Mouse (Mus musculus) hindbrain, postnatal 0 days (tissue): ENCODE data around the gene Mill1. TPM values are rescaled to one million over a fixed set of nuclear protein-coding genes. Genes with fewer than 3 reads are reported as not detected.

ENCODE experiments used
- ATAC-seq: fragments of 200-750 bp; cut with Nextera tagmentation; 2 replicates; pipeline ENCODE4 v1.8.0; 2017; ENCODE audit warnings: mild to moderate bottlenecking, moderate TSS enrichment, moderate library complexity
- DNase-seq: peaks from one replicate; pipeline ENCODE4 v3.0.0-alpha.2; 2015; ENCODE audit warnings: low spot score
- H3K27ac ChIP-seq: fragments of 300-500 bp; sonication (generic); 2 replicates; pipeline ENCODE4 v1.5.1; 2014; ENCODE audit warnings: mild to moderate bottlenecking
- H3K27me3 ChIP-seq: fragments of 300-500 bp; sonication (generic); 2 replicates; pipeline ENCODE4 v1.6.1; 2014; ENCODE audit warnings: low read length, mixed read lengths; ENCODE audit not compliant: insufficient read depth
- H3K36me3 ChIP-seq: fragments of 300-500 bp; sonication (generic); 2 replicates; pipeline ENCODE4 v1.6.1; 2014; ENCODE audit warnings: low read length, mixed read lengths; ENCODE audit not compliant: insufficient read depth
- H3K4me1 ChIP-seq: fragments of 300-500 bp; sonication (generic); 2 replicates; pipeline ENCODE4 v1.6.1; 2014; ENCODE audit warnings: antibody characterized with exemption, low read length, mixed read lengths; ENCODE audit not compliant: insufficient read depth
- H3K4me2 ChIP-seq: fragments of 300-500 bp; sonication (generic); 2 replicates; pipeline ENCODE4 v1.6.1; 2014; ENCODE audit warnings: low read depth, mild to moderate bottlenecking, low read length, moderate library complexity, mixed read lengths
- H3K4me3 ChIP-seq: fragments of 300-500 bp; sonication (generic); 2 replicates; pipeline ENCODE4 v1.5.1; 2014; ENCODE audit warnings: low read length
- H3K9ac ChIP-seq: fragments of 300-500 bp; sonication (generic); replicated peaks from 2 replicates; pipeline ENCODE4 v1.6.1; 2014; ENCODE audit warnings: mild to moderate bottlenecking, low read length, moderate library complexity, mixed read lengths
- H3K9me3 ChIP-seq: fragments of 300-500 bp; sonication (generic); 2 replicates; pipeline ENCODE4 v1.6.1; 2016; ENCODE audit warnings: low read length, mixed read lengths
- CTCF ChIP-seq: IDR thresholded peaks from 2 replicates; pipeline ENCODE4 v1.5.1; 2016; ENCODE audit warnings: antibody characterized with exemption, control low read depth, low read depth
- WGBS: fragments of 180-500 bp; shearing (Covaris S2); extraction: QIAGEN DNeasy Blood & Tissue Kit; methylation state at CpG from one replicate; pipeline ENCODE4 v1.1.7; 2014; 5-methylcytosine and 5-hydroxymethylcytosine counted together
- polyA plus RNA-seq: library from polyadenylated mRNA; unstranded; fragments of >200 nt; fragmentation: Nextera tagmentation; extraction: Ambion mirVana; gene quantifications from 2 replicates; pipeline ENCODE4 v1.2.1, GENCODE M21; 2015
- total RNA-seq: library from RNA; depleted of rRNA; stranded (reverse); fragments of >200 nt; gene quantifications from 2 replicates; pipeline ENCODE4 v1.2.3, GENCODE M21; 2014; rRNA removed

Mill1 gene
- total and polyA plus RNA-seq, 2 experiments from 2014 or later: not detected

DNA sequence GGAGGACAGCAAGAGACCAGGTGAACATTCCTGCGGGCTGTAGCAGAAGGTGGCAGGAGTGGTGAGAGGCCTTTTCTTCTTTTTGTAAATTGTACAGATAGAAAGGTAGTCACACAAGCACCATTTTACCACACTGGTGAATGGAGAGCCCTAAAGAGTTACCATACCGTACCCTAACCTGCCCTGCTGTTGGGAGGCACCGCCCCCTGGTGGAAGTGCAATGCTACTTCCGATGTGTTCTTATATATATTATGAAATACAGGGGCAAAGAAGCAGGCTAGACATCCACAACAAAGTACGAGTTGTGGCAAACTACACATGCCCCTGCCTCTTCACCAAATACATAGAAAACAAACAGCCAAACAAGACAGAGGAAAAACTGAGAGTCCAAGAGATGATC is 19.9 kb downstream of the Mill1 start:
- no peak for DNase-seq
- H3K4me1 ChIP-seq: no peaks in the 10 kb centered on the region
- TF ChIP-seq CTCF: no peak
- no peak for ATAC-seq
- H3K4me3 ChIP-seq: no peak overlapping the region
- H3K36me3 ChIP-seq: no peaks in the 10 kb centered on the region
- peaks cover 17% of the 10 kb centered on the region for H3K9me3 ChIP-seq
- 68% methylated on average over 5 of the region's 5 CpGs for WGBS
- no peak overlapping the region for H3K4me2 ChIP-seq
- H3K27me3 ChIP-seq: no peaks in the 10 kb centered on the region
- H3K27ac ChIP-seq: no peak overlapping the region
- H3K9ac ChIP-seq: no peak overlapping the region

Other genes starting within 250 kb of the Mill1 start
- gene Ceacam13, start 235.5 kb upstream of the Mill1 start, total RNA-seq: not detected in 2 replicates
- not detected in 2 replicates for gene Ceacam13, start 235.5 kb upstream of the Mill1 start, polyA plus RNA-seq
- not detected in 2 replicates for gene Ceacam12, start 179.4 kb upstream of the Mill1 start, total RNA-seq
- not detected in 2 replicates for gene Ceacam12, start 179.4 kb upstream of the Mill1 start, polyA plus RNA-seq
- gene Igfl3, start 68.9 kb upstream of the Mill1 start, total RNA-seq: not detected in 2 replicates
- gene Igfl3, start 68.9 kb upstream of the Mill1 start, polyA plus RNA-seq: not detected in 2 replicates
- not detected in 2 replicates for gene Psg18, start 109.7 kb downstream of the Mill1 start, total RNA-seq
- not detected in 2 replicates for gene Psg18, start 109.7 kb downstream of the Mill1 start, polyA plus RNA-seq
- not detected in 2 replicates for gene Psg28, start 186.7 kb downstream of the Mill1 start, total RNA-seq
- gene Psg28, start 186.7 kb downstream of the Mill1 start, polyA plus RNA-seq: not detected in 2 replicates
- gene Psg26, start 238.8 kb downstream of the Mill1 start, total RNA-seq: not detected in 2 replicates
- gene Psg26, start 238.8 kb downstream of the Mill1 start, polyA plus RNA-seq: not detected in 2 replicates